Mouse (Mus musculus): Measurements from ENCODE around the gene Gm10324. TPM values are rescaled to one million over a fixed set of nuclear protein-coding genes. Genes with fewer than 3 reads are reported as not detected.
"Not testable (repeated sequence)": the region's sequence is repeated elsewhere in the genome, so short reads cannot be mapped to it uniquely, and the experiment has no call there.

Gm10324 gene
- not detected in 2 replicates for polyA plus RNA-seq (2014; fragmentation: Nextera tagmentation; extraction: Ambion mirVana)

DNA sequence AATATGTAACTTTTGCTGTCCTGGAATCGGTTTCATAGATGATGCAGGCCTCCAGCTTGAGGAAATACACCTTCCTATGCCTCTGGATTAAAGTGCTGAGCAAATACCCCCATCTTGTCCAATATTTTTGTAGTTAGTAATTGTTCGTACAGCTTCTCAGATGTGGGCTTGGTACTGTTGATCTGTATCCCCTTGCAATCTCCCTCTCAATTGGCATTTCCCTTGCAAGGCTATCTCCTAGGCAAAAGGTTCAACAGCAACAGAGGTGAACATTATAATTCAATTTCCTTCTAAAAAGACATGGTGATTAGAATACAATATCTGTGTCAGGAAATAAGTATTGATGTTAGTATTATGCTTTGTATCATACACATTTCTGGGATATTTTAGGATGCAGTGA, at the start of gene Gm10324:
Gene Gm10324, plus strand, starts transcription at position 301 of the 400 bp plus-strand sequence.
- not testable (repeated sequence) for H3K27ac ChIP-seq (ENCODE audit: low read depth, low read length); H3K4me2 ChIP-seq (ENCODE audit: low read depth, low read length, severe bottlenecking); DNase-seq (ENCODE audit: low spot score); H3K9me3 ChIP-seq (ENCODE audit: control insufficient read depth, low read length); H3K4me3 ChIP-seq (ENCODE audit: low read depth, low read length); H3K36me3 ChIP-seq (ENCODE audit: control insufficient read depth, insufficient read depth, low read length); ATAC-seq (replicated peaks; ENCODE audit: low FRiP score); H3K9ac ChIP-seq (ENCODE audit: low read length); H3K4me1 ChIP-seq (replicated peaks; ENCODE audit: control insufficient read depth, insufficient read depth, low read length); H3K27me3 ChIP-seq (ENCODE audit: control insufficient read depth, insufficient read depth, low read length)
- no CpG with 5 or more reads among the region's 2 CpGs for WGBS

Other genes with a start within 250 kb of the Gm10324 start
- gene Gm10772, start 108.0 kb downstream of the Gm10324 start, polyA plus RNA-seq (2014; fragmentation: Nextera tagmentation; extraction: Ambion mirVana) = not detected in 2 replicates